Mouse (Mus musculus) ES-E14 (cell line): ENCODE data around the gene Tmem17. TPM values are rescaled to one million over a fixed set of nuclear protein-coding genes. Genes with fewer than 3 reads are reported as not detected.

Experiments used
- DNase-seq: peaks from one replicate; pipeline ENCODE4 v3.0.0-alpha.2; 2013; ENCODE audit warnings: low read depth, low spot score
- H3K27ac ChIP-seq: 2 replicates; pipeline ENCODE4 v1.5.1; 2012; ENCODE audit warnings: low read depth, mild to moderate bottlenecking, low read length, moderate library complexity, mixed read lengths; ENCODE audit not compliant: poor library complexity, insufficient read depth, severe bottlenecking
- H3K36me3 ChIP-seq: 2 replicates; pipeline ENCODE4 v1.6.1; 2012; ENCODE audit warnings: mild to moderate bottlenecking, low read length, moderate library complexity, mixed read lengths; ENCODE audit not compliant: control insufficient read depth, poor library complexity, insufficient read depth, severe bottlenecking
- H3K4me1 ChIP-seq, 2 experiments: fragments of 150-350 bp in 1 of 2; sonication (generic) in 1 of 2; 2 replicates each; pipeline ENCODE4 v1.6.1; 2012; ENCODE audit warnings: low read length in 2 of 2, mild to moderate bottlenecking in 1 of 2, mixed read lengths in 1 of 2; ENCODE audit not compliant: control insufficient read depth in 2 of 2, insufficient read depth in 2 of 2, poor library complexity in 1 of 2
- H3K4me3 ChIP-seq, 2 experiments: fragments of 150-350 bp in 1 of 2; sonication (generic) in 1 of 2; 2 replicates each; pipeline ENCODE4 v1.5.1; 2012; ENCODE audit warnings: low read length in 2 of 2, low read depth in 1 of 2, mild to moderate bottlenecking in 1 of 2, mixed read lengths in 1 of 2; ENCODE audit not compliant: insufficient read depth in 1 of 2, poor library complexity in 1 of 2, severe bottlenecking in 1 of 2
- H3K9ac ChIP-seq: 2 replicates; pipeline ENCODE4 v1.6.1; 2012; ENCODE audit warnings: low read depth, mild to moderate bottlenecking, low read length, mixed read lengths; ENCODE audit not compliant: poor library complexity, insufficient read depth, severe bottlenecking
- H3K9me3 ChIP-seq: fragments of 150-350 bp; sonication (generic); 2 replicates; pipeline ENCODE4 v1.6.1; 2012; ENCODE audit warnings: low read depth, mild to moderate bottlenecking, low read length; ENCODE audit not compliant: control insufficient read depth, insufficient read depth
- CHD2 ChIP-seq: IDR thresholded peaks from 2 replicates; pipeline ENCODE4 v1.6.1; 2014; ENCODE audit warnings: mild to moderate bottlenecking, low read depth, low read length, inconsistent platforms
- HCFC1 ChIP-seq: IDR thresholded peaks from 2 replicates; pipeline ENCODE4 v1.6.1; 2012; ENCODE audit warnings: low read length, inconsistent platforms, borderline replicate concordance; ENCODE audit not compliant: insufficient read depth
- MAFK ChIP-seq: IDR thresholded peaks from 2 replicates; pipeline ENCODE4 v1.6.1; 2014; ENCODE audit warnings: mild to moderate bottlenecking, low read depth, low read length, inconsistent platforms; ENCODE audit not compliant: insufficient read depth
- ZC3H11A ChIP-seq: IDR thresholded peaks from 2 replicates; pipeline ENCODE4 v1.6.1; 2012; ENCODE audit warnings: low read depth, mild to moderate bottlenecking, inconsistent platforms, low read length, borderline replicate concordance
- ZNF384 ChIP-seq: IDR thresholded peaks from 2 replicates; pipeline ENCODE4 v1.6.1; 2012; ENCODE audit warnings: low read depth, low read length, inconsistent platforms
- in situ Hi-C, 2 experiments: fragments of 600-800 bp; cut with MboI; formaldehyde crosslinking; loops; one replicate each; pipeline ENCODE4 v1.15.1; 2025; ENCODE audit warnings: low sequenced_read_pairs in 2 of 2, inconsistent platforms in 1 of 2; ENCODE audit not compliant: unreplicated experiment in 2 of 2
- total RNA-seq: library from RNA; depleted of rRNA; stranded (reverse); fragments of 300-350 nt; gene quantifications from 2 replicates; pipeline ENCODE4 v1.2.3, GENCODE M21; 2012

Gene Tmem17
- total RNA-seq, 1 experiment: 8.2 TPM

DNA sequence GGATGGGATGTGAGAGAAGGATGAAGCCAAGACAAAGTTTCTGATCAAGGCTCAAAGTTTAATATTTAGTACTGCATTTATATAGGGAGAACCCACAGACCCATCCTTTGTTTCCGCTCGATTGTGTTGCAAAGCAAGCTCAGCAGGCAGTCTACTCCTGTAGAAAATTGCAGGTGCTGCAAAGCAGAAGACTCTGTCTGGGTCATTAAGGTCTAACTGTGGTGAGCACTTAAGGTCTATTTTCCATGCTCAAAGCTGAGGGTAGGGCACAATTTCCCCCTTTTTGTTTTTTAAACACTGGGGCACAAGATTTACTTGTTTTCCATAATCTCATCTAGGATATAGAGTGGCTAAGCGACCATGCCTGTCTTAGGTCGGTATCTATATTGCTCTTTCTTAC, 8.4 kb downstream of the Tmem17 start:
- Histone ChIP-seq H3K4me3 (no peak overlapping the region), H3K9ac (no peak overlapping the region), H3K4me1 (no peaks in the 10 kb centered on the region), H3K9me3 (peaks cover 7% of the 10 kb centered on the region), H3K36me3 (peaks cover 5% of the 10 kb centered on the region; the same call in 1 of the 2 replicates), H3K27ac (no peak overlapping the region)
- TF ChIP-seq HCFC1 (no peak), CHD2 (no peak), ZC3H11A (no peak), MAFK (no peak), ZNF384 (peak; percentile 64; the same call in 1 of the 2 replicates)
- no peak for DNase-seq
- in situ Hi-C loops: no loop called here

DNA sequence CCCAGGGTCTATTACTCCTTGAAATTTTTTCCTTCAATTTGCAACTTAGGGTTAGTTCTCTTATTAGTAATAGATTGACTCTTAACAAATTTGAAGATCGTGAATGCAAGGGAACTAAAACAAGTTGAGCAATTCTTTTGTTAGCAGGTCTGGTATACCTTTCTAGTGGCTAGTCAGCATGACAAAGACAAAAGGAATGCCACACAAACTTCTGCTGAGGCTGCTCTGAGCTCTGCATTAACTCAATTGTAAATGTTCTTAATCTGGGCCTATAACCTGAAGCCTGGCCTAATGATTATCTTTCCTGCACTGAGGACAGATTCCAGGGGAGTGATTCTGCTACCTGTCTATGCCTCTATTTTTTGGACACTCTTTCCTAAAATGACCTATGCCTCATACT, 12.7 kb downstream of the Tmem17 start:
- H3K9me3 ChIP-seq: peaks cover 7% of the 10 kb centered on the region
- H3K4me3 ChIP-seq: no peak overlapping the region
- in situ Hi-C loops: no loop called here

DNA sequence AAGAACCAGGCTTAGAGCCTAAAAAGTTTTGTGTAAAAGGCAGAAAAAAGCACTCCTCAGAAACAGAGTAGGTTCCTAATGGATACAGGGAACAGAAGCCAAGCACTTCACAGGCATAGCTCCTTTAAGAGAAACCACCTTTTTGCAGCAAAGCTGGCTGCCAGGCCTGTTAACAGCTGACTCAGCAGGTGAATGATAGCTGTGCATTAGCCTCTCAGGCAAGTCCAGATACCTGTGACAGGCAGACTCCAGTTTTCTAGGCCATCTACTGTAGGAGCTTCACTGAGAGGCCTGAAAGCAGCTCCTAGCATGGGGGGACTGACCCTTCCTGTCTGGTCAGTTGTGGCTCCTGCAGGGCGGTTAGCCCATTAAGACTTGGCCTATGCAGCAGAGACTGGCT, 28.7 kb downstream of the Tmem17 start:
- no peak for DNase-seq
- H3K27ac ChIP-seq: no peak overlapping the region
- no peak overlapping the region for H3K4me3 ChIP-seq
- no peaks in the 10 kb centered on the region for H3K9me3 ChIP-seq
- TF ChIP-seq MAFK (peak; percentile 86), ZC3H11A (no peak), HCFC1 (no peak), CHD2 (no peak)
- H3K9ac ChIP-seq: no peak overlapping the region
- H3K36me3 ChIP-seq: no peaks in the 10 kb centered on the region
- in situ Hi-C loops: no loop called here
- H3K4me1 ChIP-seq: no peaks in the 10 kb centered on the region

More for the DNA sequence above, 12.7 kb downstream of the Tmem17 start:
- H3K9ac ChIP-seq: no peak overlapping the region
- no peak for DNase-seq
- no peak overlapping the region for H3K27ac ChIP-seq
- H3K36me3 ChIP-seq: peaks cover 2% of the 10 kb centered on the region; the same call in 1 of the 2 replicates
- TF ChIP-seq CHD2 (no peak), ZC3H11A (no peak), ZNF384 (no peak), HCFC1 (no peak), MAFK (no peak)
- no peaks in the 10 kb centered on the region for H3K4me1 ChIP-seq

DNA sequence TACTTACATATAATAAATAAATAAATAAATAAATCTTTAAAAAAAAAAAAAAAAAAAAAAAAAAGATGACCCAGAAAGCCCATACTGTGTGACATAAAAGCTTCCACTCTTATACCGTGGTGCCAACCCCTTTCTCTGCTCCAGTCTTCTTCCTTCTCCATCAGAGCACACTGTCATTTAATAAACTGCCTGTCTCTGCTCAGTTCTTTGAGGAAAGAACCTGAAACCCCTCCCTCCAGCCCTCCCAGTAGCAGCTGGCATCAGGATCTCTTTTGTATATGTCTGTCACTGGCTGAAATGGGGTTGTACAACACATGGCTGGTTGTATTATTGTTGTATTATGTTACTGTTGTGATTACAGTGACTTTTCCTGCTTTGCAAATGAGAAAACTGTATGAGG, 48.2 kb downstream of the Tmem17 start:
- no peak overlapping the region for H3K9ac ChIP-seq
- in situ Hi-C loops: no loop called here
- no peak overlapping the region for H3K27ac ChIP-seq
- TF ChIP-seq ZC3H11A (no peak), HCFC1 (no peak), CHD2 (no peak), ZNF384 (no peak), MAFK (no peak)
- no peak for DNase-seq
- no peak overlapping the region for H3K4me3 ChIP-seq
- no peaks in the 10 kb centered on the region for H3K9me3 ChIP-seq
- H3K36me3 ChIP-seq: no peaks in the 10 kb centered on the region
- H3K4me1 ChIP-seq: peaks cover 4 to 10% of the 10 kb centered on the region in 2 experiments; a peak in 3 of 4 replicates
